Mouse (Mus musculus) stomach, postnatal 0 days (tissue): ENCODE measurements around the gene Mpp2.

Experiments used
- CTCF ChIP-seq: IDR thresholded peaks from 2 replicates; pipeline ENCODE4 v1.5.1; 2016; ENCODE audit warnings: antibody characterized with exemption, low read depth, mild to moderate bottlenecking, moderate library complexity
- EP300 ChIP-seq: optimal IDR thresholded peaks from 2 replicates; pipeline ENCODE3; 2016; ENCODE audit warnings: antibody characterized with exemption

DNA sequence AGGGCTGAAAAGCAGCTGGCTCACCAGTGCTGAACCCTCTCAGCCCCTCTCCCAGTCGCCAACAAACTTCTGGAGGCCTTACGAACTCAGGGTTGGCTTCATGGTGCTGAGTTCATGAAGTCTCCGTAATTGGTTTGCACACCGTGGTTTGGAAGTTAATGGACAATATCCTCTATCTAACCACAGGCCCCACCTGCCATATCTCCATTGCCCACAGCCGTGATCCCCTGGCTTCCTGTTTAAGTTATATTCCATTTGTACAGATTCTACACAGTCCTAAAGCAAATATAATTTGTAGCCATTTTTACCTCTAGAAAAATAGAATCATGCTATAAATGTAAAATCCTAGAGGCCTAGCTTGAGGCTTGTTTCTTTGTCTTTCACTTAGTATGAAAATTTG, 15.6 kb downstream of the Mpp2 start:
- TF ChIP-seq CTCF (no peak), EP300 (no peak)
